In genomic region chr4:56861551-56861950, GRCm38 (mm10) we compare ENCODE assay signal across 1 mouse cellular context.
A peak's percentile ranks its signal among the peaks of the same experiment; 100 is the strongest.
TF ChIP-seq lines count a peak whose summit lies in the region.

No protein-coding gene starts in this region.

TF ChIP-seq in MEL, 35 proteins besides CTCF, POLR2A, EP300 and RAD21 (continued from another document):
- no peak for TF ChIP-seq POLR2AphosphoS2 (IDR thresholded peaks at IDR 0.05; ENCODE audit: low read length)
- no peak for TF ChIP-seq SMC3 (IDR thresholded peaks at IDR 0.05; ENCODE audit: low read depth, low read length)
- TF ChIP-seq ETS1 (IDR thresholded peaks at IDR 0.05; ENCODE audit: low read depth, low read length), result peak; percentile 84
- TF ChIP-seq NELFE (IDR thresholded peaks at IDR 0.05; ENCODE audit: low read depth, low read length), result no peak
- no peak for TF ChIP-seq UBTF (IDR thresholded peaks at IDR 0.05; ENCODE audit: borderline replicate concordance, insufficient read depth, low read depth, low read length)
- TF ChIP-seq MXI1 (IDR thresholded peaks at IDR 0.05; ENCODE audit: low read depth, low read length), result 0 out of 2 replicates have a peak, but pooled peaks have one; percentile 32
- TF ChIP-seq TAL1 (IDR thresholded peaks at IDR 0.05; ENCODE audit: low read length), result peak; percentile 62
- no peak for TF ChIP-seq HCFC1 (IDR thresholded peaks at IDR 0.05; ENCODE audit: low read depth, low read length)
- TF ChIP-seq SIN3A (IDR thresholded peaks at IDR 0.05; ENCODE audit: low read length), result peak; percentile 69
- no peak for TF ChIP-seq POLR2AphosphoS5 (IDR thresholded peaks at IDR 0.05; ENCODE audit: borderline replicate concordance, low read depth, low read length)
- TF ChIP-seq CHD1 (IDR thresholded peaks at IDR 0.05; ENCODE audit: low read depth, low read length), result no peak
- no peak for TF ChIP-seq MYB (IDR thresholded peaks at IDR 0.05; ENCODE audit: low read depth, low read length)
- TF ChIP-seq JUND (IDR thresholded peaks at IDR 0.05; ENCODE audit: low read depth, low read length), result no peak
- peak; percentile 97 for TF ChIP-seq TCF12 (IDR thresholded peaks at IDR 0.05; ENCODE audit: low read depth, low read length)
- peak; percentile 50; the same call in 1 of the 2 replicates for TF ChIP-seq NRF1 (IDR thresholded peaks at IDR 0.05; ENCODE audit: insufficient read depth, low read depth, low read length, poor library complexity, severe bottlenecking)
- peak; percentile 41; the same call in 1 of the 2 replicates for TF ChIP-seq MAFK (IDR thresholded peaks at IDR 0.05; ENCODE audit: borderline replicate concordance, low read depth, low read length)
- TF ChIP-seq USF2 (IDR thresholded peaks at IDR 0.05; ENCODE audit: borderline replicate concordance in 1 of 2, insufficient read depth in 1 of 2, low read depth in 1 of 2, low read length in 2 of 2), result no peak
- no peak for TF ChIP-seq ZMIZ1 (IDR thresholded peaks at IDR 0.05; ENCODE audit: low read depth, low read length)
